Mouse (Mus musculus) 3T3-L1 (cell line): ENCODE results near the gene Sertad1.
A peak's percentile ranks its signal among the peaks of the same experiment; 100 is the strongest.

ENCODE experiments used
- DNase-seq: peaks from one replicate; pipeline ENCODE4 v3.0.0-alpha.2; 2015; ENCODE audit warnings: low read depth, low spot score

Gene Sertad1

DNA sequence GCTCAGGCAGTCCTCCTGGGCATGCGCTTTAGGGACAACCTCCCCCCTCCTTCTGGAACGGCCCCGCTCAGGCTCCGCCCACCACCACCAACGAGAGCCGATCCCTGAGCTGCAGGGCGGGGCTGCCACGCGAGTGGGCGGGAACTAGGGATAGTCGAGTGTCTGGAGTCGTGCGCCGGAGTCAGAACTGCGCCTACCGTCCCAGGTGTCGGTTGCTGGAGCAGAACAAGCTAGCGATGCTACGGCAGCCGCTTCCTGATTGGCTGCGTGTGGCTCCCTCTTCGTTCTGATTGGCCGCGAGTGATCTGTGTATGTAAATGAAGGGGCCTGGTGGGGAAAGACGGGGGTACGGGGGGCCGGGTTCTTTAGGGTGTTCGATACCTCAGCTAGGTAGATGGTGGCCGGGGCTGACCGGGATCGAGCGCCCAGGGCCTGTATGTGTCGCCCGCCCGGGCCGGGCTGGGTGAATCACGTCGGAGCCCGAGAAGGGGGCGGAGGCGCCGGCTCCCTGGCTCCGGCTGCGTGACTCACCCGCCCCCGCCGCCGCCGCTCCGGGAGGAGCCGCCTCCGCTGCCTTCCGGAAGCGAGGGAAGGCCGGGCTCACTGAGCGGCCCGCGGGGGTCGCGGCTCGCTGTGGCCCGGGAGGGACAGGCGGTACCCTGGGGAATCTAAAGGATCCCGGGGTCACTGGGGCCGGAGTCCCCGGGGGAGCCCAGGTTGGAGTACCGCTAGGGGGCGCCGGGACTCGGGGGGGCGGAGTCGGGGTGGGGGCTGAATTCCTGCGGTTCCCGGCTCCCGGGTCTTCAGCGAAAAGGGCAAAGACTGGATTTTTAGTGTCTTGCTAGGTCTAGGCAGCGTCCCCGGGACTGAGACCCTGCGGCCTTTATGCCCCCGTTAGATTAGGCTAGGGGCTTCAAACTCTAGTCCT lies at the start of gene Sertad1:
Gene Sertad1 (plus strand): TSS at position 141 of the 928 bp plus-strand sequence.
- DNase-seq = peak; percentile 98

DNA sequence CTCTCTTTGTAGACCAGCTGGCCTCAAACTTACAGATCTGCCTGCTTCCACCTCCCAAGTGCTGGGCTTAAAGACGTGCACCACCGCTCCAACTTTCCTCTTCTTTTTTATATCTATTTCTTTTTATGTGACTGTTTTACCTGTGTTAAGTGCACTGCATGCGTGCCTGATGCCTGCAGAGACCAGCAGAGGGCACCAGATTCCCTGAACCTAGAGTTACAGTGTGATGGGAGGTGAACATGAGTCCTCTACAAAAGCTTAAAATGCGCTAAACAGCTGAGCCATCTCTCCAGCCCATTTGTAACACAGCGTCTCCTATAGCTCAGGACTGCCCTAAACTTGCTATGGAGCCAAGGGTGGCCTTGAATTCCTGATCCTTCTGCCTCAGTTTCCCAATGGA lies 49.2 kb upstream of the Sertad1 start:
- DNase-seq = peak; percentile 54

- no peak for DNase-seq
These were observed 46.7 kb upstream of the Sertad1 start for GRCm38 (mm10) chr7:27440014-27440413.

GRCm38 (mm10) chr7:27446051-27446450 lies 40.7 kb upstream of the Sertad1 start:
- no peak for DNase-seq

GRCm38 (mm10) chr7:27446521-27447418 lies 39.9 kb upstream of the Sertad1 start:
- no peak for DNase-seq

DNA sequence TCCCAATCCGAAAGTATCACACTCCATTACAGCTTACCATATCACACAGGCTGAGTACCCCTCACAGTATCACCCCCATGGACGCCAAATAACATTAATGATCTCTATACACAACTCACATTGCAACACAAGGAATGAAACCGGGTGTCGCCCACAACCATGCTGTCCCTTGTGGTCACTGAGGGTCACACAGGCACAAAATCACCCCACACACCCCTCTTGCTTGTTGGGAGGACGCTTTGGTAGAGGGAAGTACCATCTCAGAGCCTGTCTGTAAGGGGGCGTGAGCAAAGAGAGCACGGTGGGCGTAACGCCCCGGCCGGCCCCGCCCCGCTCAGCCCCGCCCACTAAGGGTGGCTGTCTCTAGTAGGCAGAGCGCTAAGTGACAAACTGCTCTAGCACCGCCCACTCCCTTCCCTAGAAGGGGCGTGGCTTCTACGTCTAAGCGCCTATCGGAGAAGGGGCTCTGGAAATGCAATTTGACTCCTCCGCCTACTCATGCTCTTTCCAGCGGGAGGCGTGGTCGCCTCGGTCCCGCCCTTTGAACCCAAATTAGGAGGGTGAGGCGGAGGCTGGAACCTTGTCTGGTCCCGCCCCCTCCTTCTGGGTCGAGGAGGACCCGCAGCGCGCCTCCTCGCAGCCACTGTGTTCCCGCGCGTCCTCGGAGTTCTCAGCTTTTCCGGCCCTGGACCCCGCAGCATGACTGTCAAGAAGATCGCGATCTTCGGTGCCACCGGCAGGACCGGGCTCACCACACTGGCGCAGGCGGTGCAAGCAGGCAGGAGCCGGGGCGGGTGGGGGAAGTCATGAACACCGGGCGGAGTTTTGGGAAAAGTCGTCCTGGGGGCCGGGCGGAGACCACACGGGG lies 39.1 kb upstream of the Sertad1 start, which contains the start of the genes Sptbn4 and Blvrb:
Gene Sptbn4 (minus strand): TSS at position 268 of the 868 bp plus-strand sequence.
Gene Blvrb (plus strand): TSS at position 560 of the 868 bp plus-strand sequence.
- DNase-seq = peak; percentile 99

GRCm38 (mm10) chr7:27448421-27449206 lies 38.1 kb upstream of the Sertad1 start:
- DNase-seq = peak; percentile 26

- DNase-seq = peak; percentile 93
These were observed 37.4 kb upstream of the Sertad1 start for GRCm38 (mm10) chr7:27449256-27449862.

GRCm38 (mm10) chr7:27451359-27451758 lies 35.4 kb upstream of the Sertad1 start:
- DNase-seq = no peak

DNA sequence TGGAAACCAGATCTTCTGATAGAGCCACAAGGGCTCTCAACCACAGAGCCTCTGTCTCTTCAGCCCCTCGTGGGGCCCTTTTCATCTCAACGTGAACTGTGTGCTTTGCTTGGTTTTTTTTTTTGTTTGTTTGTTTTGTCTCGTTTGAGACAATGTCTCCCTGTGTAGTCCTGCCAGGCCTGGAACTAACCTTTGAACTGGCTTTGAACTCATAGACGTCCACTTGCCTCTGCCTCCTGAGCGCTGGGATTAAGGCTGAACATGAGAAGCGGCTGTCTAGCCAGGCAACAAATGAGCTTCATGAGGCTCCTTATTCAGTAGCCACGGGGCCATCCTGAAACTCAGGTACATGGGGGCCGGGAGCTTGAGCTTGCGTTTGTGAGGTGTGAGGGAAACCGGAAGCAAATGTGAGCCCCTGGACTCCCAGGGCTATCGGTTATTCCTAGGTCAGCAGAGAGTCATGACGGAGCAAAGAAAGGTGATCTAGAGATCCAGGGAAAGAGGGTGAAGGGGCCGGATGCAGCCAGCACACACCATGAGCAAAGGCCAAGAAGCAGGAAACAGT lies 34.4 kb upstream of the Sertad1 start:
- no peak for DNase-seq

- no peak for DNase-seq
These were observed 32.1 kb upstream of the Sertad1 start for GRCm38 (mm10) chr7:27454461-27455121.

GRCm38 (mm10) chr7:27455273-27455672 lies 31.4 kb upstream of the Sertad1 start:
- no peak for DNase-seq

DNA sequence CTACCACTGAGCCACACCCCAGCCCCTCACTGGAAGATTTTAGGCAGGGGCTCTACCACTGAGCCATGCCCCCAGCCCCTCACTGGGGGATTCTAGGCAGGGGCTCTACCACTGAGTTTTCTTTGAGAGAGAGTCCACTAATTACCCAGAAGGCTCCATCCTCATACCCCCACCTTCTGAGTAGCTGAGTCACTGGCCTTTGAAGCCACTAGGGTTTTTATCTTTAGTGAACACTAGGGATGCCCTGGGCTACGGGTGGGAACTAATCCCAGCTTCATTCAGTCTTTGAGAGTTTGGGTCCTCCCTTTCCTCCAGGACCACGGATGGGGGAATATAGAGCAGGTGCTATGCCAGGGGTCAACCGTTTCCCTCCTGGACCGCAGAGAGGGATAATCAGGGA lies 28.1 kb upstream of the Sertad1 start:
- DNase-seq = no peak

GRCm38 (mm10) chr7:27459640-27460039 lies 27.1 kb upstream of the Sertad1 start:
- DNase-seq = no peak

GRCm38 (mm10) chr7:27460477-27460876 lies 26.2 kb upstream of the Sertad1 start:
- no peak for DNase-seq

GRCm38 (mm10) chr7:27467648-27468047 lies 19.1 kb upstream of the Sertad1 start:
- peak; percentile 14 for DNase-seq

- no peak for DNase-seq
These were observed 15.2 kb upstream of the Sertad1 start for GRCm38 (mm10) chr7:27471390-27472120.

GRCm38 (mm10) chr7:27472596-27472995 lies 14.1 kb upstream of the Sertad1 start:
- peak; percentile 14 for DNase-seq
